Mouse (Mus musculus): ENCODE results near the gene Myh13.

DNA sequence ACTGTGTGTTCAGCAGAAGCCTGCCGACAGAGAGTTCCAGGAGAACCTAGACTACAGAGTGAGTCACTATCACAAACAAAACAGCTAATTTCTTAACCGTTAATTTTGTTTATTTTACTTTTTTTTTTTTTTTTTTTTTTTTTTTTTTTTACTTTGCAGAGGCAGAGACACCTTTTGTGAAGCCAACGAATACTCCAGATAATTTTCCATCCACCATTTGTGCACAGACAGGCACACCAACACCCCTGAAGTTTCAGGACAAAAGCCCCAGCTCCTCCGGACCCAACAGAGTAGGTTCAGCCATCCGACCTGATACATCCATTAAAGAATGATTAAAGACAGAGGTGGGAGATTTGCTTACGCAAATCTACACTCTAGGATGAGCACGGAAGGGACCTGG is 63.2 kb downstream of the Myh13 start:
- no peak for TF ChIP-seq CTCF (IDR thresholded peaks at IDR 0.05 in 2 of 3, conservative IDR thresholded peaks at IDR 0.05 in 1 of 3; ENCODE audit: control insufficient read depth in 1 of 3, insufficient read depth in 1 of 3, low read depth in 2 of 3, low read length in 3 of 3, poor library complexity in 1 of 3, severe bottlenecking in 1 of 3)
- no peak for TF ChIP-seq NELFE (IDR thresholded peaks at IDR 0.05; ENCODE audit: low read depth, low read length)
- TF ChIP-seq ZKSCAN1 (IDR thresholded peaks at IDR 0.05; ENCODE audit: low read depth, low read length): no peak
- TF ChIP-seq ELF1 (IDR thresholded peaks at IDR 0.05; ENCODE audit: low read depth, low read length): no peak
- TF ChIP-seq MXI1 (IDR thresholded peaks at IDR 0.05; ENCODE audit: low read depth, low read length): no peak
- no peak for TF ChIP-seq ZC3H11A (IDR thresholded peaks at IDR 0.05; ENCODE audit: low read depth, low read length)
- no peak for TF ChIP-seq ZNF384 (IDR thresholded peaks at IDR 0.05; ENCODE audit: low read depth, low read length)
- TF ChIP-seq TBP (IDR thresholded peaks at IDR 0.05; ENCODE audit: low read depth, low read length): no peak
- no peak for TF ChIP-seq RCOR1 (IDR thresholded peaks at IDR 0.05; ENCODE audit: low read depth, low read length)
- TF ChIP-seq MAFK (IDR thresholded peaks at IDR 0.05; ENCODE audit: borderline replicate concordance, low read depth, low read length): no peak
- TF ChIP-seq RAD21 (IDR thresholded peaks at IDR 0.05; ENCODE audit: low read depth, low read length): no peak

Measured in MEL (cell line).